Mouse (Mus musculus) thymus, adult 2 months (tissue): Measurements from ENCODE around the gene Arhgef11.

Experiments
- CTCF ChIP-seq: fragments of 200-500 bp; IDR thresholded peaks from 2 replicates; pipeline ENCODE4 v1.5.1; 2012; ENCODE audit warnings: mild to moderate bottlenecking, control low read depth, low read length, moderate library complexity, borderline replicate concordance; ENCODE audit not compliant: control insufficient read depth, poor library complexity, insufficient read depth; ENCODE audit errors: extremely low read depth
- POLR2A ChIP-seq: fragments of 200-500 bp; IDR thresholded peaks from 2 replicates; pipeline ENCODE4 v1.6.1; 2012; ENCODE audit warnings: mild to moderate bottlenecking, low read length, control low read depth, moderate library complexity; ENCODE audit not compliant: control insufficient read depth, poor library complexity, insufficient read depth; ENCODE audit errors: extremely low read depth

- no peak for TF ChIP-seq POLR2A
- no peak for TF ChIP-seq CTCF
Measured at GRCm38 (mm10) chr3:87742013-87742412, 124.7 kb downstream of the Arhgef11 start.
